Mouse (Mus musculus): ENCODE measurements at regions not wholly inside any gene's neighbourhood (a gene's known extent, or its start where the extent isn't known, plus 50 kb on each side); places are given as distances from the start of the nearest gene placed in this dataset.

DNA sequence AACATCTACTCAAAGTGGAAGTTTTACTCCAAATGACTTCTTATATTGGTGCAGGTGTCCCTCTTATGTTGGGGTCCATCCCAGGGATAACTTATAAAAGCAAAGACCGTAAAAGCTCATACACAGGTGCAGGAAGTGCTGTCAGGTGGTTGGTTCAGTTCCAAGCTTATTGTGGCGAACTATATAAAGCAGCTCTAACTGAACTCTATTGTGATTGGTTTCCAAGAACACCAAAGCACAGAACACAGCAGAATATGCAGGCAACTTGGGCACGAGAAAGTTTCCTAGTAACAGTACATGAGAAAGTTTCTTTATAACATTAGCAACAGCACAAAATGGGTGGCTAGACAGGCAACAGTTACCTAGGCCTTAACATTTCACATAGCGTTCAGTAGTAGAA is 89.5 kb downstream of the Ddx3x start:
- TF ChIP-seq GATA1 (IDR thresholded peaks at IDR 0.05; ENCODE audit: borderline replicate concordance, low read length) = no peak
- TF ChIP-seq FLI1 (IDR thresholded peaks at IDR 0.05; ENCODE audit: low read length) = no peak
